ENCODE assay signal across 8 mouse cellular contexts in the genomic region with DNA sequence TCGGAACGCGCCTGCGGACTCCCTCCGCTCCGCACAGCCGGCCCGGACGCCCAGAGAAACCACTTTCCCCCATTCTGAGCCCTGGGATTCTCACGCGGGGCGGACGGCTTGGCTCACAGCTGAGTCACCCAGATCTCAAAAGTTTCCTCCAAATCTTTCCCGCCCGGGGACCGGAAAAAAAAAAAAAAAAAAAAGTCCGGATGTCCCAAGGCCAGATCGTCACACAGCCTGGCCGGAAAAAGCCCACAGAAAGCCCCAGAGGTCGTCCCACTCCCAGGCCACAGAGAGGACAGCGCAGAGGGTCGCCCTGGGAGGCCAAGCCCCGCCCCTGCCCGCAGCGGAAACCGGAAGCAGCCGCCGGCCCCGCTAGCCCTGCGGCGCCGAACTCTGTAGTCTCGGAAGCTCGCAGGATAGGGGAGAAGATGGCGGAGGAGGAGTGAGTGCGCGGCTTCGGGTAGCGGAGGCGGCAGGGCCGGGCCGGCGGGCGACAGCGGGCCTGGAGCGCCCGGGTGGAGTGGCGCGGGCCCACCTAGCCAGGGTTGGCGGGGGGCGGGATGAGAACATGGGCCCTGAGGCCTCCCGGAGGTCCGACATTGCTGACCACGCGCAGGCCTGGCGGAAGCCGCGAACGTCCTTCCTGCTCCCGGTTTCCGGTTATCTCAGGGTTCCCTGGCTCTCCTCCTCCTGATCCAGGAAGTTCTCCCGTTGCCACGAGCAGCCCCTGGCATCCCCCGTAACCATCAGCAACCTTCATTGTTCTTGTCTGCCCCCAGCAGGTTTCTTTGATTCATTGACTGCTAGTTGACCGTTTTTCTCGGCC. TPM values are rescaled to one million over a fixed set of nuclear protein-coding genes. Genes with fewer than 3 reads are reported as not detected.
DNase-seq lines count a peak whose midpoint lies in the region; ATAC-seq and TF ChIP-seq lines count a peak whose summit lies in the region.

A gene (plus strand): TSS at position 383 of the 820 bp plus-strand sequence.

- TF ChIP-seq CTCF in layer of hippocampus, adult 2 months (conservative IDR thresholded peaks at IDR 0.05) = peak; percentile 57
- TF ChIP-seq CTCF in lung, embryonic 14.5 days (IDR thresholded peaks at IDR 0.05; ENCODE audit: low read depth) = peak; percentile 19; the same call in 1 of the 2 replicates
- TF ChIP-seq CTCF in olfactory bulb, adult 2 months (IDR thresholded peaks at IDR 0.05; ENCODE audit: insufficient read depth, low read depth, low read length) = no peak
- TF ChIP-seq CTCF in thymus, adult 2 months (IDR thresholded peaks at IDR 0.05; ENCODE audit: borderline replicate concordance, control insufficient read depth, extremely low read depth, insufficient read depth, low read length, poor library complexity) = no peak

- H3K27me3 ChIP-seq in forebrain, embryonic 16.5 days (replicated peaks; ENCODE audit: control insufficient read depth, insufficient read depth, low read length) = no peaks in the 10 kb centered on the region
- H3K27me3 ChIP-seq in lung, embryonic 14.5 days (ENCODE audit: insufficient read depth, low read length) = no peaks in the 10 kb centered on the region
- H3K27me3 ChIP-seq in thymus, adult 2 months (ENCODE audit: control insufficient read depth, insufficient read depth, low read length) = no peaks in the 10 kb centered on the region

- H3K4me1 ChIP-seq in forebrain, embryonic 16.5 days (replicated peaks; ENCODE audit: control insufficient read depth, insufficient read depth, low read length) = peaks cover 17% of the 10 kb centered on the region
- peaks cover 4% of the 10 kb centered on the region; the same call in 1 of the 2 replicates for H3K4me1 ChIP-seq in lung, embryonic 14.5 days (ENCODE audit: insufficient read depth)
- H3K4me1 ChIP-seq in olfactory bulb, adult 2 months (ENCODE audit: control insufficient read depth, insufficient read depth, low read length) = 0 out of 2 replicates have a peak, but pooled peaks cover 5% of the 10 kb centered on the region
- H3K4me1 ChIP-seq in thymus, adult 2 months (replicated peaks; ENCODE audit: control insufficient read depth, insufficient read depth, low read length) = peaks cover 8% of the 10 kb centered on the region

- H3K27ac ChIP-seq in forebrain, embryonic 16.5 days (ENCODE audit: low read length) = peak within 1 kb of the TSS; percentile 99
- H3K27ac ChIP-seq in layer of hippocampus, adult 2 months = peak within 1 kb of the TSS; percentile 100
- peak within 1 kb of the TSS; percentile 99 for H3K27ac ChIP-seq in lung, embryonic 14.5 days (ENCODE audit: low read depth)
- H3K27ac ChIP-seq in olfactory bulb, adult 2 months (ENCODE audit: insufficient read depth, low read depth, low read length) = peak within 1 kb of the TSS; percentile 88
- peak within 1 kb of the TSS; percentile 44; the same call in 1 of the 2 replicates for H3K27ac ChIP-seq in thymus, adult 2 months (ENCODE audit: control insufficient read depth, insufficient read depth, low read length)

- peak; percentile 57 for TF ChIP-seq POLR2A in olfactory bulb, adult 2 months (IDR thresholded peaks at IDR 0.05; ENCODE audit: insufficient read depth, low read depth, low read length)
- peak; percentile 92 for TF ChIP-seq POLR2A in thymus, adult 2 months (IDR thresholded peaks at IDR 0.05; ENCODE audit: control insufficient read depth, extremely low read depth, insufficient read depth, low read length, poor library complexity)

- peak within 1 kb of the TSS; percentile 93 for H3K4me2 ChIP-seq in forebrain, embryonic 16.5 days (ENCODE audit: low read length)
- H3K4me2 ChIP-seq in lung, embryonic 14.5 days = peak within 1 kb of the TSS; percentile 88

- ATAC-seq in forebrain, embryonic 16.5 days = peak; percentile 98
- peak; percentile 98 for ATAC-seq in lung, embryonic 14.5 days (ENCODE audit: insufficient read depth)

- 0 out of 2 replicates have a peak, but pooled peaks cover 2% of the 10 kb centered on the region for H3K9me3 ChIP-seq in forebrain, embryonic 16.5 days (ENCODE audit: control insufficient read depth, low read length)
- no peaks in the 10 kb centered on the region; the same call in 1 of the 2 replicates for H3K9me3 ChIP-seq in lung, embryonic 14.5 days (ENCODE audit: low read depth, low read length)

- peaks cover 19% of the 10 kb centered on the region for H3K36me3 ChIP-seq in forebrain, embryonic 16.5 days (ENCODE audit: control insufficient read depth, insufficient read depth)
- H3K36me3 ChIP-seq in lung, embryonic 14.5 days (ENCODE audit: insufficient read depth) = peaks cover 29% of the 10 kb centered on the region
- peaks cover 17% of the 10 kb centered on the region for H3K36me3 ChIP-seq in thymus, adult 2 months (ENCODE audit: control insufficient read depth, insufficient read depth, low read length)

- peak; percentile 93 for DNase-seq in ES-CJ7 (ENCODE audit: low read depth, low spot score)
- DNase-seq in cerebellum, adult 11-12 months = peak; percentile 90
- peak; percentile 95 to 98 for DNase-seq in heart, postnatal 36 days
- peak; percentile 91 for DNase-seq in layer of hippocampus, adult 2 months (ENCODE audit: low spot score in 2 of 2)
- peak; percentile 97 for DNase-seq in lung, embryonic 14.5 days
- DNase-seq in thymus, adult 2 months = peak; percentile 93

- 0% methylated on average over 62 of the region's 66 CpGs for WGBS in forebrain, embryonic 16.5 days
- under 1% methylated on average over 66 of the region's 66 CpGs for WGBS in lung, embryonic 14.5 days
- WGBS in olfactory bulb, adult 2 months = under 1% methylated on average over 66 of the region's 66 CpGs
- WGBS in thymus, adult 2 months = under 1% methylated on average over 65 of the region's 66 CpGs

- intact Hi-C loops in heart, postnatal 36 days (cut with DNase I) = loop anchor here (2.0 to 5.0 kb wide), 2 partner anchors 36 to 141 kb away; no protein-coding TSS in a partner anchor

- peak within 1 kb of the TSS; percentile 90 for H3K4me3 ChIP-seq in forebrain, embryonic 16.5 days (replicated peaks; ENCODE audit: low read length)
- H3K4me3 ChIP-seq in layer of hippocampus, adult 2 months = peak within 1 kb of the TSS; percentile 89
- H3K4me3 ChIP-seq in lung, embryonic 14.5 days (ENCODE audit: low read depth, low read length) = peak within 1 kb of the TSS; percentile 78
- H3K4me3 ChIP-seq in olfactory bulb, adult 2 months (ENCODE audit: insufficient read depth, low read depth, low read length) = peak within 1 kb of the TSS; percentile 83
- H3K4me3 ChIP-seq in thymus, adult 2 months (ENCODE audit: control insufficient read depth, insufficient read depth, low read length) = peak within 1 kb of the TSS; percentile 87

- H3K9ac ChIP-seq in forebrain, embryonic 16.5 days (replicated peaks; ENCODE audit: low read depth, low read length) = peak within 1 kb of the TSS; percentile 98
- peak within 1 kb of the TSS; percentile 88 for H3K9ac ChIP-seq in lung, embryonic 14.5 days

RNA-seq across cellular contexts. Expression of the gene that starts here (rescaled TPM):
- 21.1 and 24.0 TPM in 2 replicates for polyA plus RNA-seq in forebrain, embryonic 16.5 days (2015; fragmentation: Nextera tagmentation; extraction: Ambion mirVana)
- total RNA-seq in heart, postnatal 36 days (2021) = 10 to 100 TPM; 24.7 to 27.9 TPM
- 10 to 100 TPM; 33.2 to 34.5 TPM for total RNA-seq in layer of hippocampus, adult 2 months (2021)
- polyA plus RNA-seq in lung, embryonic 14.5 days (2014; fragmentation: Nextera tagmentation; extraction: Ambion mirVana) = 22.5 and 23.6 TPM in 2 replicates
- not detected in 2 replicates for polyA plus RNA-seq in olfactory bulb, adult 2 months (2012; ENCODE audit: insufficient read depth, insufficient read length, low replicate concordance, missing spikeins)
- polyA plus RNA-seq in thymus, adult 2 months (2012; rRNA removed) = 75.4 and 90.9 TPM in 2 replicates

Comparison
In these comparisons a context has a peak if more than half of its experiments do, and no peak if none do; other contexts are left out.
1. Peak in every context shown above with its lines: DNase-seq, ATAC-seq, H3K4me3 ChIP-seq and H3K27ac ChIP-seq.
2. RNA of the gene that starts here (polyA plus RNA-seq): 75.4 to 90.9 TPM in thymus, adult 2 months, 21.1 to 24.0 TPM in forebrain, embryonic 16.5 days and 22.5 to 23.6 TPM in lung, embryonic 14.5 days; not detected in olfactory bulb, adult 2 months; every median in the first group is over 10 times any median in the second.
3. H3K27ac ChIP-seq: peak in every context shown above with its lines; median percentile 100 in layer of hippocampus, adult 2 months; 99 in forebrain, embryonic 16.5 days; 99 in lung, embryonic 14.5 days; 88 in olfactory bulb, adult 2 months; 44 in thymus, adult 2 months.
4. CTCF ChIP-seq: peak in layer of hippocampus, adult 2 months (single experiment) and lung, embryonic 14.5 days (single experiment); none in olfactory bulb, adult 2 months (single experiment) and thymus, adult 2 months (single experiment).